Mouse (Mus musculus): ENCODE data around the gene D630039A03Rik.

- TF ChIP-seq ZC3H11A (IDR thresholded peaks at IDR 0.05; ENCODE audit: borderline replicate concordance, low read depth, low read length), result no peak
- TF ChIP-seq HCFC1 (IDR thresholded peaks at IDR 0.05; ENCODE audit: borderline replicate concordance, insufficient read depth, low read length), result no peak
- TF ChIP-seq ZNF384 (IDR thresholded peaks at IDR 0.05; ENCODE audit: low read depth, low read length), result no peak
- no peak for TF ChIP-seq CHD2 (IDR thresholded peaks at IDR 0.05; ENCODE audit: low read depth, low read length)
These were observed 53.7 kb downstream of the D630039A03Rik start for GRCm38 (mm10) chr4:57862269-57862986.
